Mouse (Mus musculus): ENCODE measurements at regions not wholly inside any gene's neighbourhood (a gene's known extent, or its start where the extent isn't known, plus 50 kb on each side); places are given as distances from the start of the nearest gene placed in this dataset.

GRCm38 (mm10) chr1:61050346-61050745, 72.6 kb downstream of the Icos start:
- DNase-seq (ENCODE audit: low spot score in 2 of 2) = no peak

GRCm38 (mm10) chr1:61053676-61054075, 75.9 kb downstream of the Icos start:
- DNase-seq (ENCODE audit: low spot score in 2 of 2) = no peak

GRCm38 (mm10) chr1:61054391-61054790, 76.7 kb downstream of the Icos start:
- DNase-seq (ENCODE audit: low spot score in 2 of 2) = no peak

- peak; percentile 4 to 7 for DNase-seq (ENCODE audit: low spot score in 2 of 2)
These were observed 77.4 kb downstream of the Icos start for GRCm38 (mm10) chr1:61055176-61055575.

GRCm38 (mm10) chr1:61059910-61060536, 82.3 kb downstream of the Icos start:
- DNase-seq (ENCODE audit: low spot score in 2 of 2) = no peak

GRCm38 (mm10) chr1:61061892-61062460, 84.2 kb downstream of the Icos start:
- no peak for DNase-seq (ENCODE audit: low spot score in 2 of 2)

- no peak for DNase-seq (ENCODE audit: low spot score in 2 of 2)
These were observed 90.4 kb downstream of the Icos start for GRCm38 (mm10) chr1:61068112-61068511.

- DNase-seq (ENCODE audit: low spot score in 2 of 2) = no peak
These were observed 96.4 kb downstream of the Icos start for GRCm38 (mm10) chr1:61074127-61074526.

- no peak for DNase-seq (ENCODE audit: low spot score in 2 of 2)
These were observed 97.6 kb downstream of the Icos start for GRCm38 (mm10) chr1:61075335-61075734.

- DNase-seq (ENCODE audit: low spot score in 2 of 2) = no peak
These were observed 107.0 kb downstream of the Icos start for GRCm38 (mm10) chr1:61084732-61085131.

- DNase-seq (ENCODE audit: low spot score in 2 of 2) = no peak
These were observed 109.1 kb downstream of the Icos start for GRCm38 (mm10) chr1:61086811-61087210.

- no peak for DNase-seq (ENCODE audit: low spot score in 2 of 2)
These were observed 113.1 kb downstream of the Icos start for GRCm38 (mm10) chr1:61090801-61091200.

- DNase-seq (ENCODE audit: low spot score in 2 of 2) = no peak
These were observed 117.9 kb downstream of the Icos start for GRCm38 (mm10) chr1:61095481-61096165.

GRCm38 (mm10) chr1:61099341-61099740, 121.6 kb downstream of the Icos start:
- DNase-seq (ENCODE audit: low spot score in 2 of 2) = no peak

GRCm38 (mm10) chr1:61101679-61102078, 124.0 kb downstream of the Icos start:
- DNase-seq (ENCODE audit: low spot score in 2 of 2) = no peak

GRCm38 (mm10) chr1:61102346-61102745, 124.6 kb downstream of the Icos start:
- no peak for DNase-seq (ENCODE audit: low spot score in 2 of 2)

- no peak for DNase-seq (ENCODE audit: low spot score in 2 of 2)
These were observed 125.9 kb downstream of the Icos start for GRCm38 (mm10) chr1:61103581-61103980.

GRCm38 (mm10) chr1:61111731-61112309, 134.1 kb downstream of the Icos start:
- no peak for DNase-seq (ENCODE audit: low spot score in 2 of 2)

GRCm38 (mm10) chr1:61117535-61117934, 139.8 kb downstream of the Icos start:
- no peak for DNase-seq (ENCODE audit: low spot score in 2 of 2)

- DNase-seq (ENCODE audit: low spot score in 2 of 2) = no peak
These were observed 140.3 kb downstream of the Icos start for GRCm38 (mm10) chr1:61118071-61118470.

- DNase-seq (ENCODE audit: low spot score in 2 of 2) = no peak
These were observed 143.8 kb downstream of the Icos start for GRCm38 (mm10) chr1:61121480-61121879.

- no peak for DNase-seq (ENCODE audit: low spot score in 2 of 2)
These were observed 147.4 kb downstream of the Icos start for GRCm38 (mm10) chr1:61125127-61125526.

All from gastrocnemius, adult 8-10 months (tissue).